ENCODE assay signal across 14 mouse cellular contexts in genomic region chr11:88613008-88613407, GRCm38 (mm10).
DNase-seq lines count a peak whose midpoint lies in the region; ATAC-seq and TF ChIP-seq lines count a peak whose summit lies in the region.
"Had no signal": no experiment of that assay in that cellular context is flagged by ENCODE, and none has a peak within 500 bp of the region (broad histone marks: within the 10 kb centered on the region; RNA-seq: fewer than 3 reads in every experiment).

No protein-coding gene starts in this region.

- no peak for TF ChIP-seq CTCF in heart, postnatal 0 days (IDR thresholded peaks at IDR 0.05; ENCODE audit: low read depth)
- no peak for TF ChIP-seq CTCF in lung, postnatal 0 days (IDR thresholded peaks at IDR 0.05)
- no peak for TF ChIP-seq CTCF in lung, adult 2 months (IDR thresholded peaks at IDR 0.05; ENCODE audit: insufficient read depth, low read length)
- no peak for TF ChIP-seq CTCF in cortical plate, adult 2 months (IDR thresholded peaks at IDR 0.05; ENCODE audit: extremely low read depth, insufficient read depth, low read length)

- no peaks in the 10 kb centered on the region for H3K27me3 ChIP-seq in heart, postnatal 0 days (ENCODE audit: control insufficient read depth, insufficient read depth, low read length)
- H3K27me3 ChIP-seq in lung, postnatal 0 days (replicated peaks; ENCODE audit: insufficient read depth, low read length), result no peaks in the 10 kb centered on the region
- H3K27me3 ChIP-seq: embryonic facial prominence, embryonic 12.5 days; liver, embryonic 15.5 days had no signal

- ATAC-seq in heart, postnatal 0 days (ENCODE audit: insufficient read depth, low read depth), result no peak
- ATAC-seq in lung, postnatal 0 days, result no peak

- TF ChIP-seq POLR2A in lung, adult 2 months (IDR thresholded peaks at IDR 0.05; ENCODE audit: borderline replicate concordance, extremely low read depth, low read depth, low read length), result no peak
- no peak for TF ChIP-seq POLR2A in cortical plate, adult 2 months (IDR thresholded peaks at IDR 0.05; ENCODE audit: extremely low read depth, insufficient read depth, low read length)

- intact Hi-C loops in heart, postnatal 10 days (cut with DNase I), result no loop called here

- no peak overlapping the region for H3K4me2 ChIP-seq in heart, postnatal 0 days (ENCODE audit: low read depth, low read length)
- H3K4me2 ChIP-seq in lung, postnatal 0 days (replicated peaks; ENCODE audit: low read depth, low read length), result no peak overlapping the region
- H3K4me2 ChIP-seq: embryonic facial prominence, embryonic 12.5 days had no signal

- H3K4me1 ChIP-seq in heart, postnatal 0 days (ENCODE audit: control insufficient read depth, insufficient read depth), result peaks cover 45% of the 10 kb centered on the region
- peaks cover 21% of the 10 kb centered on the region; the same call in 1 of the 2 replicates for H3K4me1 ChIP-seq in lung, postnatal 0 days (ENCODE audit: insufficient read depth, low read depth, low read length)
- peaks cover 30% of the 10 kb centered on the region for H3K4me1 ChIP-seq in lung, adult 2 months (ENCODE audit: control insufficient read depth, insufficient read depth, low read length)
- peaks cover 2% of the 10 kb centered on the region; the same call in 1 of the 2 replicates for H3K4me1 ChIP-seq in cortical plate, adult 2 months (ENCODE audit: control insufficient read depth, insufficient read depth, low read length)

- no peak overlapping the region for H3K4me3 ChIP-seq in heart, postnatal 0 days (ENCODE audit: low read depth, low read length)
- H3K4me3 ChIP-seq in lung, postnatal 0 days (ENCODE audit: low read depth, low read length), result no peak overlapping the region
- no peak overlapping the region for H3K4me3 ChIP-seq in lung, adult 2 months (replicated peaks; ENCODE audit: extremely low read depth, low read depth, low read length)
- no peak overlapping the region for H3K4me3 ChIP-seq in cortical plate, adult 2 months (ENCODE audit: insufficient read depth, low read length)
- H3K4me3 ChIP-seq: embryonic facial prominence, embryonic 12.5 days; forebrain, embryonic 10.5 days; limb, embryonic 10.5 days; liver, embryonic 15.5 days had no signal

- TF ChIP-seq EP300 in heart, postnatal 0 days (IDR thresholded peaks at IDR 0.05; ENCODE audit: low read depth), result no peak
- TF ChIP-seq EP300 in lung, postnatal 0 days (IDR thresholded peaks at IDR 0.05), result no peak

- DNase-seq in heart, postnatal 0 days (ENCODE audit: low spot score), result no peak
- DNase-seq in heart, postnatal 10 days, result no peak
- DNase-seq in lung, postnatal 0 days (ENCODE audit: low spot score), result no peak
- no peak for DNase-seq in lung, adult 2 months
- DNase-seq in kidney, postnatal 14 days, result peak; percentile 63
- DNase-seq in adrenal gland, postnatal 4 days (ENCODE audit: low spot score in 2 of 2), result no peak
- DNase-seq: adrenal gland, postnatal 10 days; cerebellum, postnatal 25 days; gastrocnemius, postnatal 36 days had no signal

- peak overlapping the region; percentile 78 for H3K27ac ChIP-seq in heart, postnatal 0 days (ENCODE audit: low read depth)
- H3K27ac ChIP-seq in lung, postnatal 0 days (ENCODE audit: low read length), result peak overlapping the region; percentile 82; the same call in 1 of the 2 replicates
- H3K27ac ChIP-seq in cortical plate, adult 2 months (ENCODE audit: insufficient read depth, low read length), result 0 out of 2 replicates have a peak overlapping the region, but pooled peaks have one; percentile 47

- H3K9me3 ChIP-seq in heart, postnatal 0 days (replicated peaks; ENCODE audit: control insufficient read depth, low read length), result no peaks in the 10 kb centered on the region
- H3K9me3 ChIP-seq in lung, postnatal 0 days (ENCODE audit: low read length), result no peaks in the 10 kb centered on the region
- H3K9me3 ChIP-seq: embryonic facial prominence, embryonic 12.5 days; forebrain, embryonic 10.5 days; limb, embryonic 10.5 days; liver, embryonic 15.5 days had no signal

- 49% methylated on average over 6 of the region's 6 CpGs for WGBS in heart, postnatal 0 days
- 69% methylated on average over 6 of the region's 6 CpGs for WGBS in lung, postnatal 0 days
- 58% methylated on average over 6 of the region's 6 CpGs for WGBS in lung, adult 2 months

- H3K9ac ChIP-seq in heart, postnatal 0 days (replicated peaks; ENCODE audit: low read depth, low read length), result no peak overlapping the region
- H3K9ac ChIP-seq in lung, postnatal 0 days (replicated peaks; ENCODE audit: low read depth), result no peak overlapping the region
- H3K9ac ChIP-seq: embryonic facial prominence, embryonic 12.5 days; liver, embryonic 15.5 days had no signal

- no peaks in the 10 kb centered on the region for H3K36me3 ChIP-seq in heart, postnatal 0 days (replicated peaks; ENCODE audit: control insufficient read depth, insufficient read depth, low read length)
- no peaks in the 10 kb centered on the region for H3K36me3 ChIP-seq in lung, postnatal 0 days (ENCODE audit: insufficient read depth, low read length)
- H3K36me3 ChIP-seq: liver, embryonic 15.5 days had no signal
